Mouse (Mus musculus) MEL (cell line): ENCODE results near the gene Gm4792. TPM values are rescaled to one million over a fixed set of nuclear protein-coding genes. Genes with fewer than 3 reads are reported as not detected.

Experiments
- DNase-seq: peaks from one replicate; pipeline ENCODE4 v3.0.0; 2011; ENCODE audit warnings: low read depth, low spot score
- H3K27ac ChIP-seq: 2 replicates; pipeline ENCODE4 v1.5.1; 2012; ENCODE audit warnings: low read depth, mild to moderate bottlenecking, control low read depth, low read length, moderate library complexity; ENCODE audit not compliant: control insufficient read depth
- H3K27me3 ChIP-seq, 2 experiments: fragments of 150-350 bp in 1 of 2; sonication (generic) in 1 of 2; 2 replicates each; pipeline ENCODE4 v1.6.1; 2012; ENCODE audit warnings: low read length in 2 of 2, mild to moderate bottlenecking in 2 of 2, improper control_type of control experiment in 1 of 2, moderate library complexity in 1 of 2; ENCODE audit not compliant: insufficient read depth in 2 of 2, control insufficient read depth in 1 of 2
- H3K36me3 ChIP-seq, 2 experiments: 2 replicates each; pipeline ENCODE4 v1.6.1; 2012 to 2014; ENCODE audit warnings: low read length in 2 of 2, improper control_type of control experiment in 1 of 2, inconsistent platforms in 1 of 2, mild to moderate bottlenecking in 1 of 2; ENCODE audit not compliant: insufficient read depth in 2 of 2, control insufficient read depth in 1 of 2
- H3K4me1 ChIP-seq, 2 experiments: fragments of 150-350 bp in 1 of 2; sonication (generic) in 1 of 2; 2 replicates each; pipeline ENCODE4 v1.6.1; 2012; ENCODE audit warnings: low read length in 2 of 2, improper control_type of control experiment in 1 of 2, mild to moderate bottlenecking in 1 of 2; ENCODE audit not compliant: insufficient read depth in 2 of 2, control insufficient read depth in 1 of 2
- H3K4me3 ChIP-seq, 2 experiments: fragments of 150-350 bp in 1 of 2; sonication (generic) in 1 of 2; 2 replicates each; pipeline ENCODE4 v1.5.1; 2012; ENCODE audit warnings: low read depth in 2 of 2, low read length in 2 of 2, mild to moderate bottlenecking in 2 of 2, moderate library complexity in 2 of 2, control low read depth in 1 of 2, improper control_type of control experiment in 1 of 2; ENCODE audit not compliant: control insufficient read depth in 1 of 2, insufficient read depth in 1 of 2
- H3K79me2 ChIP-seq: 2 replicates; pipeline ENCODE4 v1.6.1; 2012; ENCODE audit warnings: mild to moderate bottlenecking, low read length, moderate library complexity; ENCODE audit not compliant: control insufficient read depth, poor library complexity, insufficient read depth
- H3K9ac ChIP-seq: 2 replicates; pipeline ENCODE4 v1.6.1; 2012; ENCODE audit warnings: low read depth, mild to moderate bottlenecking, control low read depth, low read length, moderate library complexity; ENCODE audit not compliant: control insufficient read depth, poor library complexity, severe bottlenecking
- H3K9me3 ChIP-seq: fragments of 150-350 bp; sonication (generic); replicated peaks from 2 replicates; pipeline ENCODE4 v1.6.1; 2012; ENCODE audit warnings: mild to moderate bottlenecking, low read length, improper control_type of control experiment, moderate library complexity; ENCODE audit not compliant: insufficient read depth
- BHLHE40 ChIP-seq: IDR thresholded peaks from 2 replicates; pipeline ENCODE4 v1.6.1; 2012; ENCODE audit warnings: low read depth, mild to moderate bottlenecking, inconsistent platforms, low read length, improper control_type of control experiment, borderline replicate concordance
- CTCF ChIP-seq, 3 experiments: IDR thresholded peaks in 2 of 3; conservative IDR thresholded peaks in 1 of 3; 2 replicates each; pipeline ENCODE4 v1.5.1; 2011 to 2012; ENCODE audit warnings: low read length in 3 of 3, low read depth in 2 of 3, mild to moderate bottlenecking in 2 of 3, improper control_type of control experiment in 1 of 3, inconsistent platforms in 1 of 3, mixed read lengths in 1 of 3, moderate library complexity in 1 of 3; ENCODE audit not compliant: control insufficient read depth in 1 of 3, insufficient read depth in 1 of 3, poor library complexity in 1 of 3, severe bottlenecking in 1 of 3
- ELF1 ChIP-seq: IDR thresholded peaks from 2 replicates; pipeline ENCODE4 v1.6.1; 2014; ENCODE audit warnings: low read depth, mild to moderate bottlenecking, inconsistent platforms, low read length, improper control_type of control experiment, moderate library complexity
- EP300 ChIP-seq, 2 experiments: IDR thresholded peaks; 2 replicates each; pipeline ENCODE4 v1.6.1; 2011; ENCODE audit warnings: improper control_type of control experiment in 2 of 2, low read length in 2 of 2, low read depth in 1 of 2, mild to moderate bottlenecking in 1 of 2
- ETS1 ChIP-seq: IDR thresholded peaks from 2 replicates; pipeline ENCODE4 v1.6.1; 2012; ENCODE audit warnings: low read depth, mild to moderate bottlenecking, inconsistent platforms, low read length, improper control_type of control experiment, moderate library complexity
- HCFC1 ChIP-seq: IDR thresholded peaks from 2 replicates; pipeline ENCODE4 v1.6.1; 2012; ENCODE audit warnings: low read depth, mild to moderate bottlenecking, inconsistent platforms, low read length, improper control_type of control experiment, moderate library complexity
- JUND ChIP-seq: IDR thresholded peaks from 2 replicates; pipeline ENCODE4 v1.6.1; 2011; ENCODE audit warnings: low read depth, mild to moderate bottlenecking, improper control_type of control experiment, low read length
- KAT2A ChIP-seq: conservative IDR thresholded peaks from 2 replicates; pipeline ENCODE4 v1.6.1; 2012; ENCODE audit warnings: low read depth, low read length, improper control_type of control experiment, inconsistent platforms
- MAFK ChIP-seq: IDR thresholded peaks from 2 replicates; pipeline ENCODE4 v1.6.1; 2011; ENCODE audit warnings: low read depth, mild to moderate bottlenecking, low read length, improper control_type of control experiment, borderline replicate concordance
- MAX ChIP-seq: IDR thresholded peaks from 2 replicates; pipeline ENCODE4 v1.6.1; 2011; ENCODE audit warnings: low read length, improper control_type of control experiment
- MAZ ChIP-seq: IDR thresholded peaks from 2 replicates; pipeline ENCODE4 v1.6.1; 2012; ENCODE audit warnings: low read depth, mild to moderate bottlenecking, inconsistent platforms, low read length, improper control_type of control experiment
- MYC ChIP-seq: IDR thresholded peaks from 2 replicates; pipeline ENCODE4 v1.6.1; 2011; ENCODE audit warnings: low read depth, mild to moderate bottlenecking, low read length, improper control_type of control experiment, moderate library complexity
- NELFE ChIP-seq: IDR thresholded peaks from 2 replicates; pipeline ENCODE4 v1.6.1; 2011; ENCODE audit warnings: low read depth, low read length, improper control_type of control experiment
- POLR2A ChIP-seq, 2 experiments: IDR thresholded peaks; 2 replicates each; pipeline ENCODE4 v1.6.1; 2011 to 2012; ENCODE audit warnings: low read length in 2 of 2, mild to moderate bottlenecking in 2 of 2, control low read depth in 1 of 2, improper control_type of control experiment in 1 of 2, low read depth in 1 of 2, moderate library complexity in 1 of 2; ENCODE audit not compliant: control insufficient read depth in 1 of 2, insufficient read depth in 1 of 2, poor library complexity in 1 of 2
- POLR2AphosphoS2 ChIP-seq: IDR thresholded peaks from 2 replicates; pipeline ENCODE4 v1.6.1; 2011; ENCODE audit warnings: low read length, improper control_type of control experiment
- POLR2AphosphoS5 ChIP-seq: IDR thresholded peaks from 2 replicates; pipeline ENCODE4 v1.6.1; 2012; ENCODE audit warnings: low read depth, borderline replicate concordance, mild to moderate bottlenecking, inconsistent platforms, low read length, moderate library complexity, mixed read lengths
- SIN3A ChIP-seq: IDR thresholded peaks from 2 replicates; pipeline ENCODE4 v1.6.1; 2012; ENCODE audit warnings: low read length, improper control_type of control experiment, inconsistent platforms
- SMC3 ChIP-seq: IDR thresholded peaks from 2 replicates; pipeline ENCODE4 v1.6.1; 2011; ENCODE audit warnings: low read depth, low read length, improper control_type of control experiment
- TAL1 ChIP-seq: IDR thresholded peaks from 2 replicates; pipeline ENCODE4 v1.6.1; 2012; ENCODE audit warnings: mild to moderate bottlenecking, inconsistent platforms, low read length, moderate library complexity, mixed read lengths
- TBP ChIP-seq: IDR thresholded peaks from 2 replicates; pipeline ENCODE4 v1.8.0; 2011; ENCODE audit warnings: low read depth, low read length, improper control_type of control experiment
- TCF12 ChIP-seq: IDR thresholded peaks from 2 replicates; pipeline ENCODE4 v1.6.1; 2014; ENCODE audit warnings: low read depth, mild to moderate bottlenecking, inconsistent platforms, low read length, improper control_type of control experiment, moderate library complexity
- UBTF ChIP-seq: IDR thresholded peaks from 2 replicates; pipeline ENCODE4 v1.6.1; 2012; ENCODE audit warnings: low read depth, mild to moderate bottlenecking, inconsistent platforms, low read length, improper control_type of control experiment, moderate library complexity, borderline replicate concordance; ENCODE audit not compliant: insufficient read depth
- USF1 ChIP-seq: IDR thresholded peaks from 2 replicates; pipeline ENCODE4 v1.6.1; 2014; ENCODE audit warnings: low read depth, mild to moderate bottlenecking, inconsistent platforms, low read length, improper control_type of control experiment, moderate library complexity
- USF2 ChIP-seq, 2 experiments: IDR thresholded peaks; 2 replicates each; pipeline ENCODE4 v1.6.1; 2011 to 2012; ENCODE audit warnings: improper control_type of control experiment in 2 of 2, low read length in 2 of 2, borderline replicate concordance in 1 of 2, inconsistent platforms in 1 of 2, low read depth in 1 of 2, mild to moderate bottlenecking in 1 of 2; ENCODE audit not compliant: insufficient read depth in 1 of 2
- ZKSCAN1 ChIP-seq: IDR thresholded peaks from 2 replicates; pipeline ENCODE4 v1.6.1; 2012; ENCODE audit warnings: low read depth, mild to moderate bottlenecking, inconsistent platforms, low read length, improper control_type of control experiment, moderate library complexity
- ZMIZ1 ChIP-seq: IDR thresholded peaks from 2 replicates; pipeline ENCODE4 v1.6.1; 2012; ENCODE audit warnings: low read depth, mild to moderate bottlenecking, inconsistent platforms, low read length, improper control_type of control experiment, moderate library complexity
- polyA plus RNA-seq, 2 experiments: library from polyadenylated mRNA; stranded (reverse) in 1 of 2; unstranded in 1 of 2; fragments of >175 nt in 1 of 2; fragments of >200 nt in 1 of 2; gene quantifications; 2 replicates each; pipeline versions ENCODE4 v1.2.1 to v1.2.4; 2012; ENCODE audit warnings: low replicate concordance in 2 of 2, low read depth in 1 of 2; ENCODE audit not compliant: insufficient read length in 2 of 2, insufficient read depth in 1 of 2, missing spikeins in 1 of 2
- total RNA-seq: library from RNA; depleted of rRNA; stranded (reverse); fragments of 300-350 nt; gene quantifications from 2 replicates; pipeline ENCODE4 v1.2.3, GENCODE M21; 2012

The Gm4792 gene
- total and polyA plus RNA-seq, 3 experiments: not detected

DNA sequence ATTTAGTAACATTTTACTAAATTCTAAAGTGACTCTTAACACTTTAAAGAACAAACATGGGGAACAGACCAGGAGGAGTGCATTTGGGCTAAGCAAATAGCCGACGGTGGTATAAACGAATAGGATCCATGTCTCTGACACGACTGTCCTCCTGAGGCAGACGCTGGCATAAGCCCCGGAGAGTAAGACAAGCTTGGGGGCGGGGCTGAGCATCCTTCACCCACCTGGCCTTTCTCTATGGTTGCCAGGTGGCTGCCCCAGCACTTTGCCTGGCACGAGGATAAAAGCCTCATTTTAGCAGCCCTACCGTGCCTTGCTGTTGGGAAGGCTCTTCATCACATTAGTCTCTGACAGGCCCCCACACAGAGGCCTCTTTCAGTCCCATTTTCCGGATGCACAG is 48.8 kb upstream of the Gm4792 start:
- no peaks in the 10 kb centered on the region for H3K4me1 ChIP-seq
- DNase-seq: no peak
- no peaks in the 10 kb centered on the region for H3K79me2 ChIP-seq
- no peaks in the 10 kb centered on the region for H3K9me3 ChIP-seq
- no peaks in the 10 kb centered on the region for H3K36me3 ChIP-seq
- H3K27me3 ChIP-seq: peaks cover 0 to 1% of the 10 kb centered on the region in 2 experiments; a peak in 2 of 4 replicates
- H3K9ac ChIP-seq: no peak overlapping the region
- H3K27ac ChIP-seq: no peak overlapping the region
- TF ChIP-seq POLR2A (IDR thresholded peaks at IDR 0.05; ENCODE audit: control insufficient read depth in 1 of 2, insufficient read depth in 1 of 2, low read depth in 1 of 2, low read length in 2 of 2, poor library complexity in 1 of 2) (no peak), ZKSCAN1 (no peak), UBTF (no peak), POLR2AphosphoS5 (no peak), CTCF (IDR thresholded peaks at IDR 0.05 in 2 of 3, conservative IDR thresholded peaks at IDR 0.05 in 1 of 3; ENCODE audit: control insufficient read depth in 1 of 3, insufficient read depth in 1 of 3, low read depth in 2 of 3, low read length in 3 of 3, poor library complexity in 1 of 3, severe bottlenecking in 1 of 3) (no peak), TBP (no peak), MAFK (no peak), USF1 (no peak), ETS1 (no peak), TCF12 (no peak), POLR2AphosphoS2 (no peak), TAL1 (no peak), KAT2A (no peak), ELF1 (no peak), SMC3 (no peak), NELFE (no peak), ZMIZ1 (no peak), JUND (no peak)
- no peak overlapping the region for H3K4me3 ChIP-seq

DNA sequence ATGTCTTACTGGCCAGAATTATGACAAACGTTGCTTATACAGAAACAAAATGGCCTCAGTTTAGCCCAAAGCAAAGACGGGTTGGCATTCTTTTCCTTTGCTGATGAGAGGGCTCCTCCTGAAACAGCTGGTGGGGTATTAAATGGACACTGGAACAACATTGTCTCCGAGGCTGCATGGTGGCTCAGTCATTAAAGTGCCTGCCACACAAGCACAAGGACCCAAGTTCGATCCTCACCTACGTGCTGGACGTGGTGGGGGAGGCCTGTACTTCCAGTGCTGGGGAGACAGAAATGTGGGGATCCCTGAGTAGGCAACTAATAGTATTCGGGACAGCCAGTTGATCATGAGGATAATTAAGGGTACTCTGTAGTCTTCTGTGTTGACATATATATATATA is 48.1 kb upstream of the Gm4792 start:
- TF ChIP-seq SIN3A (no peak), POLR2AphosphoS5 (no peak), USF2 (IDR thresholded peaks at IDR 0.05; ENCODE audit: borderline replicate concordance in 1 of 2, insufficient read depth in 1 of 2, low read depth in 1 of 2, low read length in 2 of 2) (no peak), TBP (no peak), BHLHE40 (no peak), EP300 (IDR thresholded peaks at IDR 0.05; ENCODE audit: low read depth in 1 of 2, low read length in 2 of 2) (no peak), MAZ (no peak), HCFC1 (no peak), MYC (no peak), MAX (no peak), TAL1 (no peak), POLR2AphosphoS2 (no peak), JUND (no peak), CTCF (IDR thresholded peaks at IDR 0.05 in 2 of 3, conservative IDR thresholded peaks at IDR 0.05 in 1 of 3; ENCODE audit: control insufficient read depth in 1 of 3, insufficient read depth in 1 of 3, low read depth in 2 of 3, low read length in 3 of 3, poor library complexity in 1 of 3, severe bottlenecking in 1 of 3) (no peak), MAFK (no peak)
- H3K9ac ChIP-seq: no peak overlapping the region
- no peaks in the 10 kb centered on the region for H3K4me1 ChIP-seq
- H3K9me3 ChIP-seq: no peaks in the 10 kb centered on the region
- peaks cover 0 to 1% of the 10 kb centered on the region in 2 experiments; a peak in 2 of 4 replicates for H3K27me3 ChIP-seq
- no peak overlapping the region for H3K27ac ChIP-seq
- H3K4me3 ChIP-seq: no peak overlapping the region
- no peak for DNase-seq
- H3K79me2 ChIP-seq: no peaks in the 10 kb centered on the region
- H3K36me3 ChIP-seq: no peaks in the 10 kb centered on the region
